Mouse (Mus musculus): ENCODE results near the gene Zfp273. TPM values are rescaled to one million over a fixed set of nuclear protein-coding genes. Genes with fewer than 3 reads are reported as not detected.
"Not testable (repeated sequence)": the region's sequence is repeated elsewhere in the genome, so short reads cannot be mapped to it uniquely, and the experiment has no call there.

The Zfp273 gene
- polyA plus RNA-seq, 1 experiment from 2014 or later = 6.8 TPM

GRCm38 (mm10) chr13:67857317-67857716, 43.8 kb downstream of the Zfp273 start:
- no peak overlapping the region for H3K9ac ChIP-seq (ENCODE audit: low read length)
- H3K9me3 ChIP-seq (ENCODE audit: control insufficient read depth, low read length) = no peaks in the 10 kb centered on the region
- no peaks in the 10 kb centered on the region for H3K4me1 ChIP-seq (ENCODE audit: control insufficient read depth, insufficient read depth, low read length)
- WGBS = 17% methylated on average over 1 of the region's 1 CpGs
- H3K27me3 ChIP-seq (ENCODE audit: control insufficient read depth, insufficient read depth, low read length) = no peaks in the 10 kb centered on the region
- DNase-seq (ENCODE audit: low spot score) (no peak), ATAC-seq (ENCODE audit: insufficient read depth, low FRiP score, low TSS enrichment) (no peak)
- no peak overlapping the region for H3K4me2 ChIP-seq (ENCODE audit: low read depth)
- H3K27ac ChIP-seq (ENCODE audit: low read depth, low read length) = no peak overlapping the region
- no peaks in the 10 kb centered on the region for H3K36me3 ChIP-seq (ENCODE audit: control insufficient read depth, insufficient read depth, low read length)
- H3K4me3 ChIP-seq (ENCODE audit: low read depth, low read length) = no peak overlapping the region

DNA sequence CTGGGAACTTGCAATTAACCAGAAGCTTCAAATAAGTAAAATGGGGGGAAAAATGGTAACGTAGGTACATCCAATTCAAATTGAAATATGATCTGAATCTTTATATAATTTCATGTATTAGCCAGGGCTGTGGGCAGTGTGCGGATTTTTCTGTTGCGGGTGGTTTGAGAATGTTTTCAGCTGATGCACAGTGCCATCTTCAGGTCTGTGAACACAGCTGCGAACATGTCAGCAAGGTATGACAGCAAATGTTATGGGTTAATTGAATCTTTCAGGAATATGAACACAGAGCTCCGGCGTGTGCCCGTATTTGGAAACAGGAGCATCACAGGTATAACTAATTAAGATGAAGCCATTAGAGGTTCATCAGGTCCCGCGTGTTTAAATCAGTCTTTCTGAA, 49.0 kb downstream of the Zfp273 start:
- H3K4me3 ChIP-seq (ENCODE audit: low read depth, low read length) = no peak overlapping the region
- no peaks in the 10 kb centered on the region for H3K27me3 ChIP-seq (ENCODE audit: control insufficient read depth, insufficient read depth, low read length)
- H3K4me1 ChIP-seq (ENCODE audit: control insufficient read depth, insufficient read depth, low read length) = no peaks in the 10 kb centered on the region
- no peak overlapping the region for H3K4me2 ChIP-seq (ENCODE audit: low read depth)
- 85% methylated on average over 9 of the region's 9 CpGs for WGBS
- ATAC-seq (ENCODE audit: insufficient read depth, low FRiP score, low TSS enrichment) (no peak), DNase-seq (ENCODE audit: low spot score) (no peak)
- H3K9me3 ChIP-seq (ENCODE audit: control insufficient read depth, low read length) = no peaks in the 10 kb centered on the region
- H3K27ac ChIP-seq (ENCODE audit: low read depth, low read length) = no peak overlapping the region
- no peak overlapping the region for H3K9ac ChIP-seq (ENCODE audit: low read length)
- H3K36me3 ChIP-seq (ENCODE audit: control insufficient read depth, insufficient read depth, low read length) = no peaks in the 10 kb centered on the region

- Histone ChIP-seq H3K9ac (ENCODE audit: low read length) (no peak within 1 kb of the TSS), H3K4me1 (ENCODE audit: control insufficient read depth, insufficient read depth, low read length) (no peaks in the 10 kb centered on the region)
- ATAC-seq (ENCODE audit: insufficient read depth, low FRiP score, low TSS enrichment) = no peak
Measured at GRCm38 (mm10) chr13:67863026-67863425, 49.5 kb downstream of the Zfp273 start, which contains the start of gene BC048507. Gene BC048507 (plus strand): TSS chr13:67863326.

GRCm38 (mm10) chr13:67864764-67865350, 51.3 kb downstream of the Zfp273 start:
- H3K4me3 ChIP-seq (ENCODE audit: low read depth, low read length) = no peak overlapping the region
- DNase-seq (ENCODE audit: low spot score) = no peak
- H3K36me3 ChIP-seq (ENCODE audit: control insufficient read depth, insufficient read depth, low read length) = no peaks in the 10 kb centered on the region
- no peaks in the 10 kb centered on the region for H3K4me1 ChIP-seq (ENCODE audit: control insufficient read depth, insufficient read depth, low read length)
- H3K9me3 ChIP-seq (ENCODE audit: control insufficient read depth, low read length) = no peaks in the 10 kb centered on the region
- no peak overlapping the region for H3K9ac ChIP-seq (ENCODE audit: low read length)
- no peak overlapping the region for H3K27ac ChIP-seq (ENCODE audit: low read depth, low read length)
- ATAC-seq (ENCODE audit: insufficient read depth, low FRiP score, low TSS enrichment) = no peak
- 73% methylated on average over 5 of the region's 5 CpGs for whole genome bisulfite sequencing
- H3K27me3 ChIP-seq (ENCODE audit: control insufficient read depth, insufficient read depth, low read length) = no peaks in the 10 kb centered on the region
- no peak overlapping the region for H3K4me2 ChIP-seq (ENCODE audit: low read depth)

More at GRCm38 (mm10) chr13:67863026-67863425, 49.5 kb downstream of the Zfp273 start, which contains the start of gene BC048507:
- Histone ChIP-seq H3K9me3 (ENCODE audit: control insufficient read depth, low read length) (no peaks in the 10 kb centered on the region), H3K27me3 (ENCODE audit: control insufficient read depth, insufficient read depth, low read length) (no peaks in the 10 kb centered on the region), H3K27ac (ENCODE audit: low read depth, low read length) (no peak within 1 kb of the TSS), H3K4me3 (ENCODE audit: low read depth, low read length) (no peak within 1 kb of the TSS), H3K36me3 (ENCODE audit: control insufficient read depth, insufficient read depth, low read length) (no peaks in the 10 kb centered on the region), H3K4me2 (ENCODE audit: low read depth) (no peak within 1 kb of the TSS)
- DNase-seq (ENCODE audit: low spot score) = no peak
- 80% methylated on average over 11 of the region's 11 CpGs for WGBS

- H3K36me3 ChIP-seq (ENCODE audit: control insufficient read depth, insufficient read depth, low read length) = no peaks in the 10 kb centered on the region
- H3K9me3 ChIP-seq (ENCODE audit: control insufficient read depth, low read length) = no peaks in the 10 kb centered on the region
- DNase-seq (ENCODE audit: low spot score) = no peak
- no peak overlapping the region for H3K4me3 ChIP-seq (ENCODE audit: low read depth, low read length)
- H3K4me2 ChIP-seq (ENCODE audit: low read depth) = no peak overlapping the region
- no peaks in the 10 kb centered on the region for H3K4me1 ChIP-seq (ENCODE audit: control insufficient read depth, insufficient read depth, low read length)
- ATAC-seq (ENCODE audit: insufficient read depth, low FRiP score, low TSS enrichment) = no peak
- H3K9ac ChIP-seq (ENCODE audit: low read length) = no peak overlapping the region
- no peaks in the 10 kb centered on the region for H3K27me3 ChIP-seq (ENCODE audit: control insufficient read depth, insufficient read depth, low read length)
- H3K27ac ChIP-seq (ENCODE audit: low read depth, low read length) = no peak overlapping the region
- WGBS = 23% methylated on average over 3 of the region's 3 CpGs
Measured at GRCm38 (mm10) chr13:67867899-67868298, 54.4 kb downstream of the Zfp273 start.

DNA sequence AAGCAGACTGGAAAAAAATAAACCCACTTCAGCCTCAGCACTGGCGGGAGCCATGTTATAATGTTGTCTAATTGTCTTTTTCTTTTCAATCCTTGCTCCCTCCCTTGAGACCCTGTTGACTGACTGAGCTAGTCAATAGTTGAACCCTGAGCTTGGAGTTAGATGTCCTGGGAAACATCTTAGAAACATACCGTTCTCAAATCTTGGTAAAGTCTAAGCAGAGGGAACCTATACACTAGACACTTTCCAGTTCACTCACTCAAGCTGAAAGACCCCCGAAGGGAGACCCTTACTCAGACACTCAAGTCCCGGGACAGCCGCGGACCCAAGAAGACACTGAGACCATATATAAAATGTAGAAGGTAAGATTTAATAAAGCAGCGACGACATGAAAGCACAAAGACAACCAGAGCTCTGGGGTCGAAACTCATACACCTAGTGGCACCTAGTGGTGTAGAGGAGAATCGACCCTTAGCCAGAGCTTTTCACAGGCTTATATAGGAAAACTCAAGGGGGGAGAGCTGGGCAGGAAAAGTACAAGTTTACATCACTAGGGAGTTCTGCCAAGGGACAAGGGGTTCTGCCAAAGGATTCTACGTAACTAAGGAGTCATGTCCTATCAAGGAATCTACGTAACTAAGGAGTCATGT, 62.6 kb downstream of the Zfp273 start:
- not testable (repeated sequence) for H3K36me3 ChIP-seq (ENCODE audit: control insufficient read depth, insufficient read depth, low read length); H3K4me3 ChIP-seq (ENCODE audit: low read depth, low read length); ATAC-seq (ENCODE audit: insufficient read depth, low FRiP score, low TSS enrichment); H3K27me3 ChIP-seq (ENCODE audit: control insufficient read depth, insufficient read depth, low read length); H3K9me3 ChIP-seq (ENCODE audit: control insufficient read depth, low read length); H3K4me2 ChIP-seq (ENCODE audit: low read depth); H3K27ac ChIP-seq (ENCODE audit: low read depth, low read length); DNase-seq (ENCODE audit: low spot score); H3K9ac ChIP-seq (ENCODE audit: low read length); H3K4me1 ChIP-seq (ENCODE audit: control insufficient read depth, insufficient read depth, low read length)
- 38% methylated on average over 7 of the region's 12 CpGs for WGBS

Other genes starting within 250 kb of the Zfp273 start
- gene Zfp729b, start 204.0 kb upstream of the Zfp273 start, polyA plus RNA-seq (2014; fragmentation: Nextera tagmentation; extraction: Ambion mirVana) = 4.4 and 5.3 TPM in 2 replicates
- not detected in 2 replicates for gene Gm49345, start 176.0 kb upstream of the Zfp273 start, polyA plus RNA-seq (2014; fragmentation: Nextera tagmentation; extraction: Ambion mirVana)
- gene Zfp729a, start 175.9 kb upstream of the Zfp273 start, polyA plus RNA-seq (2014; fragmentation: Nextera tagmentation; extraction: Ambion mirVana) = 3.2 and 4.0 TPM in 2 replicates
- gene Zfp738, start 126.7 kb upstream of the Zfp273 start, polyA plus RNA-seq (2014; fragmentation: Nextera tagmentation; extraction: Ambion mirVana) = 12.8 and 13.6 TPM in 2 replicates
- 3.2 and 4.4 TPM in 2 replicates for gene Zfp65, start 84.6 kb upstream of the Zfp273 start, polyA plus RNA-seq (2014; fragmentation: Nextera tagmentation; extraction: Ambion mirVana)
- 5.8 and 6.5 TPM in 2 replicates for gene Zfp85, start 58.5 kb upstream of the Zfp273 start, polyA plus RNA-seq (2014; fragmentation: Nextera tagmentation; extraction: Ambion mirVana)
- 2.9 and 3.4 TPM in 2 replicates for gene Zfp493, start 34.0 kb upstream of the Zfp273 start, polyA plus RNA-seq (2014; fragmentation: Nextera tagmentation; extraction: Ambion mirVana)
- 2.1 and 3.5 TPM in 2 replicates for gene Gm10037, start 17.4 kb downstream of the Zfp273 start, polyA plus RNA-seq (2014; fragmentation: Nextera tagmentation; extraction: Ambion mirVana)
- not detected in 2 replicates for gene BC048507, start 49.6 kb downstream of the Zfp273 start, polyA plus RNA-seq (2014; fragmentation: Nextera tagmentation; extraction: Ambion mirVana)

All from neural tube, embryonic 11.5 days (tissue).